Mouse (Mus musculus) ovary, postnatal 10 days (tissue): ENCODE data around the gene Smc3.

Experiments used
- DNase-seq: peaks from one replicate; pipeline ENCODE4 v3.0.0; 2022; ENCODE audit warnings: low spot score

Smc3 gene

GRCm38 (mm10) chr19:53599757-53600539 lies at the start of gene Smc3:
Smc3 (plus strand) TSS chr19:53600398.
- DNase-seq: peak; percentile 97

GRCm38 (mm10) chr19:53550972-53551371 lies 49.2 kb upstream of the Smc3 start:
- DNase-seq: no peak

GRCm38 (mm10) chr19:53552216-53552786 lies 47.9 kb upstream of the Smc3 start:
- no peak for DNase-seq

GRCm38 (mm10) chr19:53552795-53553194 lies 47.4 kb upstream of the Smc3 start:
- no peak for DNase-seq

- no peak for DNase-seq
These were observed 45.8 kb upstream of the Smc3 start for GRCm38 (mm10) chr19:53554402-53554801.

GRCm38 (mm10) chr19:53554981-53555616 lies 45.1 kb upstream of the Smc3 start:
- DNase-seq: no peak

GRCm38 (mm10) chr19:53556841-53557240 lies 43.4 kb upstream of the Smc3 start:
- DNase-seq: no peak

GRCm38 (mm10) chr19:53557267-53557936 lies 42.8 kb upstream of the Smc3 start:
- DNase-seq: no peak

- no peak for DNase-seq
These were observed 39.8 kb upstream of the Smc3 start for GRCm38 (mm10) chr19:53560436-53560835.

- no peak for DNase-seq
These were observed 36.0 kb upstream of the Smc3 start for GRCm38 (mm10) chr19:53564174-53564573.

GRCm38 (mm10) chr19:53565565-53566277 lies 34.5 kb upstream of the Smc3 start:
- no peak for DNase-seq

- DNase-seq: no peak
These were observed 32.3 kb upstream of the Smc3 start for GRCm38 (mm10) chr19:53567864-53568263.

- DNase-seq: no peak
These were observed 31.6 kb upstream of the Smc3 start for GRCm38 (mm10) chr19:53568553-53568952.

GRCm38 (mm10) chr19:53571056-53571455 lies 29.1 kb upstream of the Smc3 start:
- DNase-seq: no peak

GRCm38 (mm10) chr19:53571501-53572428 lies 28.4 kb upstream of the Smc3 start:
- DNase-seq: no peak

GRCm38 (mm10) chr19:53572607-53573006 lies 27.6 kb upstream of the Smc3 start:
- DNase-seq: no peak

- no peak for DNase-seq
These were observed 27.0 kb upstream of the Smc3 start for GRCm38 (mm10) chr19:53573151-53573550.

GRCm38 (mm10) chr19:53574131-53574530 lies 26.1 kb upstream of the Smc3 start:
- DNase-seq: no peak

GRCm38 (mm10) chr19:53574546-53574945 lies 25.7 kb upstream of the Smc3 start:
- DNase-seq: no peak

- DNase-seq: no peak
These were observed 24.7 kb upstream of the Smc3 start for GRCm38 (mm10) chr19:53575296-53576010.
